Mouse (Mus musculus): ENCODE results near the gene 1700001C19Rik. TPM values are rescaled to one million over a fixed set of nuclear protein-coding genes. Genes with fewer than 3 reads are reported as not detected.
A peak's percentile ranks its signal among the peaks of the same experiment; 100 is the strongest.

Gene 1700001C19Rik
- polyA plus RNA-seq, 1 experiment: 0.11 TPM

GRCm38 (mm10) chr17:47441296-47442051 lies 4.3 kb upstream of the 1700001C19Rik start:
- peaks cover 22% of the 10 kb centered on the region for H3K4me1 ChIP-seq (replicated peaks; ENCODE audit: control insufficient read depth, insufficient read depth, low read length)
- H3K4me3 ChIP-seq (ENCODE audit: control insufficient read depth, insufficient read depth, low read length): no peak overlapping the region
- 84% methylated on average over 19 of the region's 19 CpGs for WGBS
- H3K27ac ChIP-seq (ENCODE audit: control insufficient read depth, insufficient read depth, low read length): no peak overlapping the region
- TF ChIP-seq POLR2A (IDR thresholded peaks at IDR 0.05; ENCODE audit: control insufficient read depth, extremely low read depth, insufficient read depth, low read length, poor library complexity) (no peak), CTCF (IDR thresholded peaks at IDR 0.05; ENCODE audit: borderline replicate concordance, control insufficient read depth, extremely low read depth, insufficient read depth, low read length, poor library complexity) (no peak)
- no peak for DNase-seq
- H3K27me3 ChIP-seq (ENCODE audit: control insufficient read depth, insufficient read depth, low read length): no peaks in the 10 kb centered on the region; the same call in 1 of the 2 replicates
- no peaks in the 10 kb centered on the region for H3K36me3 ChIP-seq (ENCODE audit: control insufficient read depth, insufficient read depth, low read length)

DNA sequence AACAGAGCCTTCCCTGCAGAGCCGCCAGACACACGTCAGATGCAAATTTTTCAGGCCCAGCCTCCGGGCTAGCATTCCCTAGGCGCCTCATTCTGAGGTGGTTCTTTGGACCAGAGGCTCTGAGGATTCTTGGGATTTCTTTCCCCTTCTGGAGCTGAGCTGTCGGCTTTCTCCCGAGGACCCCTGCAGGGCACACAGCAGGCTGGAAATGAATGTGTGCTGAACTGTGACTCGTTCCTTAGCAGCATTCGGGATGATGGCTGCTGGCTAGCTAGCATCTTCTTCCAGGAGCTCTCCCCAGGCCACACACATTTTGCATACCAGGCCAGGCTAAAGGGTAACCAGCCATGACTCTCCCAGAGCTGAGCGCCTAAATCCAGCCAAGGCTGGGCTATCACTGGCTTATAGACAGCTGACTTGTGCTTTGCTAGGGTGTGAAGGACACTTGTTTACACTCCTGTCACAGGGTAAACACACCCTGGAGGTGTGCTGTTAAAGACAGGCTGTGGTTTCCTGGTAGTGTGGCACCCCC lies 3.2 kb upstream of the 1700001C19Rik start:
- H3K4me1 ChIP-seq (replicated peaks; ENCODE audit: control insufficient read depth, insufficient read depth, low read length): peaks cover 20% of the 10 kb centered on the region
- 91% methylated on average over 9 of the region's 9 CpGs for WGBS

GRCm38 (mm10) chr17:47439396-47440028 lies 2.3 kb upstream of the 1700001C19Rik start:
- WGBS: 25% methylated on average over 9 of the region's 9 CpGs
- no peaks in the 10 kb centered on the region for H3K36me3 ChIP-seq (ENCODE audit: control insufficient read depth, insufficient read depth, low read length)
- TF ChIP-seq CTCF (IDR thresholded peaks at IDR 0.05; ENCODE audit: borderline replicate concordance, control insufficient read depth, extremely low read depth, insufficient read depth, low read length, poor library complexity) (no peak), POLR2A (IDR thresholded peaks at IDR 0.05; ENCODE audit: control insufficient read depth, extremely low read depth, insufficient read depth, low read length, poor library complexity) (no peak)
- H3K27me3 ChIP-seq (ENCODE audit: control insufficient read depth, insufficient read depth, low read length): peaks cover 5% of the 10 kb centered on the region; the same call in 1 of the 2 replicates
- H3K27ac ChIP-seq (ENCODE audit: control insufficient read depth, insufficient read depth, low read length): no peak overlapping the region
- H3K4me3 ChIP-seq (ENCODE audit: control insufficient read depth, insufficient read depth, low read length): no peak overlapping the region
- no peak for DNase-seq
- peaks cover 20% of the 10 kb centered on the region for H3K4me1 ChIP-seq (replicated peaks; ENCODE audit: control insufficient read depth, insufficient read depth, low read length)

More for the DNA sequence above, 3.2 kb upstream of the 1700001C19Rik start:
- H3K4me3 ChIP-seq (ENCODE audit: control insufficient read depth, insufficient read depth, low read length): no peak overlapping the region
- H3K27ac ChIP-seq (ENCODE audit: control insufficient read depth, insufficient read depth, low read length): no peak overlapping the region
- H3K36me3 ChIP-seq (ENCODE audit: control insufficient read depth, insufficient read depth, low read length): no peaks in the 10 kb centered on the region
- peaks cover 5% of the 10 kb centered on the region; the same call in 1 of the 2 replicates for H3K27me3 ChIP-seq (ENCODE audit: control insufficient read depth, insufficient read depth, low read length)
- no peak for DNase-seq
- TF ChIP-seq POLR2A (IDR thresholded peaks at IDR 0.05; ENCODE audit: control insufficient read depth, extremely low read depth, insufficient read depth, low read length, poor library complexity) (no peak), CTCF (IDR thresholded peaks at IDR 0.05; ENCODE audit: borderline replicate concordance, control insufficient read depth, extremely low read depth, insufficient read depth, low read length, poor library complexity) (no peak)

DNA sequence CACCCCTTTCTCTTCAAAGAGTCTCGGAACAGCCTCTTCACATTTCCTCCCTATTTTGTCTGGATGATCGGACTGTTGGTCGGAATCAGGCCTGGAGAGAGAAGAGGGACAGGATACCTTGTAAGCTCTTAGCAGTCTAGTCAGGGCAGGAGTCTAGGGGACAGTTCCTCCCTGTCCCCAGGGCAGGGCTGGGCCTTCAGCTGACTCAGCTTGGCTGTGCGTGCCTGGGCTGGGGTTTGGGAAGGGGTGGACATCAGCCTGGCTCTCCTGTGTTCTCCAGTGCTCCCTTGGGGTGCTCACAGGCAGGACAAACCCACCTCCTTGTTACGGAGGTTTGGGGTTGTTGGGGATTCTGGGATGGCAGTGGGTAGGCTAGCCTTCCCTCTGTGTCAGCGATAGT lies 1.4 kb upstream of the 1700001C19Rik start:
- no peak for DNase-seq
- Histone ChIP-seq H3K4me3 (ENCODE audit: control insufficient read depth, insufficient read depth, low read length) (no peak overlapping the region), H3K36me3 (ENCODE audit: control insufficient read depth, insufficient read depth, low read length) (no peaks in the 10 kb centered on the region), H3K4me1 (replicated peaks; ENCODE audit: control insufficient read depth, insufficient read depth, low read length) (peaks cover 20% of the 10 kb centered on the region), H3K27me3 (ENCODE audit: control insufficient read depth, insufficient read depth, low read length) (peaks cover 5% of the 10 kb centered on the region; the same call in 1 of the 2 replicates), H3K27ac (ENCODE audit: control insufficient read depth, insufficient read depth, low read length) (no peak overlapping the region)
- WGBS: 88% methylated on average over 6 of the region's 6 CpGs
- TF ChIP-seq POLR2A (IDR thresholded peaks at IDR 0.05; ENCODE audit: control insufficient read depth, extremely low read depth, insufficient read depth, low read length, poor library complexity): no peak
- TF ChIP-seq CTCF (IDR thresholded peaks at IDR 0.05; ENCODE audit: borderline replicate concordance, control insufficient read depth, extremely low read depth, insufficient read depth, low read length, poor library complexity): no peak

- TF ChIP-seq CTCF (IDR thresholded peaks at IDR 0.05; ENCODE audit: borderline replicate concordance, control insufficient read depth, extremely low read depth, insufficient read depth, low read length, poor library complexity): no peak
- TF ChIP-seq POLR2A (IDR thresholded peaks at IDR 0.05; ENCODE audit: control insufficient read depth, extremely low read depth, insufficient read depth, low read length, poor library complexity): no peak
- Histone ChIP-seq H3K27me3 (ENCODE audit: control insufficient read depth, insufficient read depth, low read length) (peaks cover 5% of the 10 kb centered on the region; the same call in 1 of the 2 replicates), H3K4me1 (replicated peaks; ENCODE audit: control insufficient read depth, insufficient read depth, low read length) (peaks cover 28% of the 10 kb centered on the region), H3K36me3 (ENCODE audit: control insufficient read depth, insufficient read depth, low read length) (no peaks in the 10 kb centered on the region), H3K27ac (ENCODE audit: control insufficient read depth, insufficient read depth, low read length) (no peak within 1 kb of the TSS), H3K4me3 (ENCODE audit: control insufficient read depth, insufficient read depth, low read length) (peak within 1 kb of the TSS; percentile 34)
- 5% methylated on average over 45 of the region's 45 CpGs for WGBS
- peak; percentile 3 for DNase-seq
Measured at GRCm38 (mm10) chr17:47436156-47436906, 845 bp downstream of the 1700001C19Rik start, which contains the start of gene AI661453. Gene AI661453 (plus strand): TSS chr17:47436615.

GRCm38 (mm10) chr17:47430815-47431214 lies 6.4 kb downstream of the 1700001C19Rik start:
- no peak for TF ChIP-seq POLR2A (IDR thresholded peaks at IDR 0.05; ENCODE audit: control insufficient read depth, extremely low read depth, insufficient read depth, low read length, poor library complexity)
- no peak for TF ChIP-seq CTCF (IDR thresholded peaks at IDR 0.05; ENCODE audit: borderline replicate concordance, control insufficient read depth, extremely low read depth, insufficient read depth, low read length, poor library complexity)

More at GRCm38 (mm10) chr17:47430815-47431214, 6.4 kb downstream of the 1700001C19Rik start:
- Histone ChIP-seq H3K27me3 (ENCODE audit: control insufficient read depth, insufficient read depth, low read length) (no peaks in the 10 kb centered on the region), H3K27ac (ENCODE audit: control insufficient read depth, insufficient read depth, low read length) (no peak overlapping the region), H3K4me3 (ENCODE audit: control insufficient read depth, insufficient read depth, low read length) (no peak overlapping the region), H3K4me1 (replicated peaks; ENCODE audit: control insufficient read depth, insufficient read depth, low read length) (peaks cover 10% of the 10 kb centered on the region), H3K36me3 (ENCODE audit: control insufficient read depth, insufficient read depth, low read length) (no peaks in the 10 kb centered on the region)
- no peak for DNase-seq
- 71% methylated on average over 5 of the region's 5 CpGs for whole genome bisulfite sequencing

All from thymus, adult 2 months (tissue).